Mouse (Mus musculus) neural tube, embryonic 13.5 days (tissue): ENCODE measurements around the gene Mrpl51. TPM values are rescaled to one million over a fixed set of nuclear protein-coding genes. Genes with fewer than 3 reads are reported as not detected.

Experiments
- ATAC-seq: fragments of 200-750 bp; cut with Nextera tagmentation; 2 replicates; pipeline ENCODE4 v1.8.0; 2017; ENCODE audit warnings: low read depth, mild to moderate bottlenecking, moderate TSS enrichment, moderate library complexity
- H3K27ac ChIP-seq: fragments of 300-500 bp; sonication (generic); replicated peaks from 2 replicates; pipeline ENCODE4 v1.5.1; 2015; ENCODE audit warnings: moderate library complexity, mild to moderate bottlenecking, inconsistent platforms
- H3K27me3 ChIP-seq: fragments of 300-500 bp; sonication (generic); 2 replicates; pipeline ENCODE4 v1.6.1; 2015; ENCODE audit warnings: mild to moderate bottlenecking, inconsistent platforms
- H3K36me3 ChIP-seq: fragments of 300-500 bp; sonication (generic); 2 replicates; pipeline ENCODE4 v1.6.1; 2015; ENCODE audit warnings: mild to moderate bottlenecking, inconsistent platforms
- H3K4me1 ChIP-seq: fragments of 300-500 bp; sonication (generic); replicated peaks from 2 replicates; pipeline ENCODE4 v1.6.1; 2015; ENCODE audit warnings: inconsistent platforms
- H3K4me2 ChIP-seq: fragments of 300-500 bp; sonication (generic); 2 replicates; pipeline ENCODE4 v1.6.1; 2015; ENCODE audit warnings: inconsistent platforms, mild to moderate bottlenecking, moderate library complexity
- H3K4me3 ChIP-seq: fragments of 300-500 bp; sonication (generic); 2 replicates; pipeline ENCODE4 v1.5.1; 2015; ENCODE audit warnings: mild to moderate bottlenecking, inconsistent platforms
- H3K9ac ChIP-seq: fragments of 300-500 bp; sonication (generic); 2 replicates; pipeline ENCODE4 v1.6.1; 2015; ENCODE audit warnings: moderate library complexity, mild to moderate bottlenecking, inconsistent platforms
- H3K9me3 ChIP-seq: fragments of 300-500 bp; sonication (generic); 2 replicates; pipeline ENCODE4 v1.6.1; 2016; ENCODE audit warnings: inconsistent platforms
- WGBS: fragments of 180-500 bp; shearing (Covaris S2); methylation state at CpG from one replicate; pipeline ENCODE4 v1.1.7; 2015; 5-methylcytosine and 5-hydroxymethylcytosine counted together
- polyA plus RNA-seq: library from polyadenylated mRNA; unstranded; fragments of >200 nt; fragmentation: Nextera tagmentation; extraction: Ambion mirVana; gene quantifications from 2 replicates; pipeline ENCODE4 v1.2.1, GENCODE M21; 2015

Mrpl51 gene
- polyA plus RNA-seq, result 143 and 158 TPM in 2 replicates

- Histone ChIP-seq H3K4me1 (peaks cover 29% of the 10 kb centered on the region), H3K4me3 (peak within 1 kb of the TSS; percentile 74), H3K27ac (peak within 1 kb of the TSS; percentile 100), H3K9ac (peak within 1 kb of the TSS; percentile 84), H3K9me3 (no peaks in the 10 kb centered on the region), H3K36me3 (peaks cover 56% of the 10 kb centered on the region), H3K27me3 (no peaks in the 10 kb centered on the region), H3K4me2 (peak within 1 kb of the TSS; percentile 95)
- WGBS, result 1% methylated on average over 54 of the region's 54 CpGs
- ATAC-seq, result peak; percentile 98
These were observed at the start of gene Mrpl51, which contains the start of gene Ncapd2 for GRCm38 (mm10) chr6:125191332-125192015. Gene Mrpl51, plus strand, starts transcription at chr6:125191801. Gene Ncapd2, minus strand, starts transcription at chr6:125191701.

- Histone ChIP-seq H3K27ac (no peak overlapping the region), H3K36me3 (peaks cover 67% of the 10 kb centered on the region), H3K9ac (no peak overlapping the region), H3K27me3 (no peaks in the 10 kb centered on the region), H3K9me3 (no peaks in the 10 kb centered on the region), H3K4me3 (no peak overlapping the region), H3K4me1 (peaks cover 27% of the 10 kb centered on the region), H3K4me2 (no peak overlapping the region)
- ATAC-seq, result no peak
- 94% methylated on average over 8 of the region's 8 CpGs for WGBS
These were observed 49.2 kb upstream of the Mrpl51 start for GRCm38 (mm10) chr6:125142436-125142835.

GRCm38 (mm10) chr6:125143128-125143527 is 48.5 kb upstream of the Mrpl51 start:
- no peak overlapping the region for H3K4me2 ChIP-seq
- no peak overlapping the region for H3K9ac ChIP-seq
- peaks cover 60% of the 10 kb centered on the region for H3K36me3 ChIP-seq
- WGBS, result 84% methylated on average over 3 of the region's 3 CpGs
- H3K9me3 ChIP-seq, result no peaks in the 10 kb centered on the region
- peaks cover 34% of the 10 kb centered on the region for H3K4me1 ChIP-seq
- no peak overlapping the region for H3K27ac ChIP-seq
- H3K27me3 ChIP-seq, result no peaks in the 10 kb centered on the region
- ATAC-seq, result no peak
- H3K4me3 ChIP-seq, result no peak overlapping the region

DNA sequence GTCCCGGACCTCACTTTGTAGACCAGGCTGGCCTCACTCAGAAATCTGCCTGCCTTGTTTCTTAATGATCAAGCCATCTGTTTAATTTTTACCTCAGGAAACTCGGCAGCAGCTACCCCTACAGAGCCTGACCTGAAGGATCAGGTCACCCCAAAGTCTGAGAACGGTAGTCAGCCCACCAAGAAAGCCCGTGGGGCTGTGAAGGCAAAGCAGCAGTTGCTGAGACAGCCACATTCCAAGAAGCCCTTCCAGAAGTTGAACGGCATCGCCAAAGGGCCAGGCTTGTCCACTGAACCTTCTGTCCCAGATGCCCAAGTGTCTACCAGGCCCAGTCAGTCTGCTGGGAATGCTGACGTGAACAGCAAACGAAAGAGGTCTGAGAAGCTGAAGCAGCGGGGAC is 47.7 kb upstream of the Mrpl51 start:
- H3K4me1 ChIP-seq, result peaks cover 42% of the 10 kb centered on the region
- H3K9me3 ChIP-seq, result no peaks in the 10 kb centered on the region
- peaks cover 52% of the 10 kb centered on the region for H3K36me3 ChIP-seq
- H3K4me3 ChIP-seq, result no peak overlapping the region
- no peak overlapping the region for H3K4me2 ChIP-seq
- no peak for ATAC-seq
- H3K27ac ChIP-seq, result 0 out of 2 replicates have a peak overlapping the region, but pooled peaks have one; percentile 94
- no peak overlapping the region for H3K9ac ChIP-seq
- WGBS, result 85% methylated on average over 9 of the region's 9 CpGs
- no peaks in the 10 kb centered on the region for H3K27me3 ChIP-seq

- peak within 1 kb of the TSS; percentile 94 for H3K27ac ChIP-seq
- WGBS, result under 1% methylated on average over 16 of the region's 16 CpGs
- H3K36me3 ChIP-seq, result peaks cover 47% of the 10 kb centered on the region
- H3K4me2 ChIP-seq, result peak within 1 kb of the TSS; percentile 91
- peaks cover 51% of the 10 kb centered on the region for H3K4me1 ChIP-seq
- no peaks in the 10 kb centered on the region for H3K27me3 ChIP-seq
- peak; percentile 95 for ATAC-seq
- H3K9me3 ChIP-seq, result no peaks in the 10 kb centered on the region
- peak within 1 kb of the TSS; percentile 83 for H3K4me3 ChIP-seq
- H3K9ac ChIP-seq, result peak within 1 kb of the TSS; percentile 93
These were observed 46.6 kb upstream of the Mrpl51 start, which contains the start of gene Iffo1 for GRCm38 (mm10) chr6:125145001-125145400. Gene Iffo1, plus strand, starts transcription at chr6:125145241.

- no peaks in the 10 kb centered on the region for H3K9me3 ChIP-seq
- WGBS, result 0% methylated on average over 35 of the region's 35 CpGs
These were observed 46.1 kb upstream of the Mrpl51 start for GRCm38 (mm10) chr6:125145479-125145951.

DNA sequence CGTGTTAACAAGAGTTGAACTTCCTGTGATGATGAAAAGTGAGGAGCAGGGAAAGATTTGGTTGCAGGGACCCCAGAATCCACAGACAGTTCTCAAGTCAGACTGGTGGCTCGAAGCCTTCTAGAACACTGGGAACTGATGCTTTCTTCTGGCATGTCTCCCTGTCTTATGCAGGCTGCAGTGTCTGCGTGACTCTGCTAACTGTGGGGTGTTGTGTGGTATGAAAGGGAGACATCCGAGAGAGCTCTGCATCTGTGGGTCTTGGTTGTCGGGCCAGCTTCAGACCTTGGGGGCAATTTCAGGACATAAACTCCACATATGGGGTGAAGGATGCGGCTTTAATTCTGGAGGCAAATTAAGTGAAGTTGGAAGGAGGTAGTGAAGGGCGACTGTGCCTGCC is 45.5 kb upstream of the Mrpl51 start:
- peaks cover 39% of the 10 kb centered on the region for H3K36me3 ChIP-seq
- peak overlapping the region; percentile 91 for H3K4me2 ChIP-seq
- H3K27ac ChIP-seq, result peak overlapping the region; percentile 94
- no peak for ATAC-seq
- peak overlapping the region; percentile 83 for H3K4me3 ChIP-seq
- no peaks in the 10 kb centered on the region for H3K9me3 ChIP-seq
- WGBS, result 51% methylated on average over 7 of the region's 7 CpGs
- peaks cover 51% of the 10 kb centered on the region for H3K4me1 ChIP-seq
- peak overlapping the region; percentile 93 for H3K9ac ChIP-seq
- no peaks in the 10 kb centered on the region for H3K27me3 ChIP-seq

More at GRCm38 (mm10) chr6:125145479-125145951, 46.1 kb upstream of the Mrpl51 start:
- Histone ChIP-seq H3K27ac (peak overlapping the region; percentile 94), H3K9ac (peak overlapping the region; percentile 93), H3K27me3 (no peaks in the 10 kb centered on the region), H3K4me3 (peak overlapping the region; percentile 83), H3K36me3 (peaks cover 42% of the 10 kb centered on the region), H3K4me1 (peaks cover 51% of the 10 kb centered on the region), H3K4me2 (peak overlapping the region; percentile 91)
- peak; percentile 69 for ATAC-seq

- H3K27ac ChIP-seq, result peak overlapping the region; percentile 61
- peak overlapping the region; percentile 83 for H3K4me3 ChIP-seq
- H3K4me2 ChIP-seq, result peak overlapping the region; percentile 91
- no peak for ATAC-seq
- H3K9me3 ChIP-seq, result no peaks in the 10 kb centered on the region
- peak overlapping the region; percentile 93 for H3K9ac ChIP-seq
- peaks cover 51% of the 10 kb centered on the region for H3K4me1 ChIP-seq
- peaks cover 39% of the 10 kb centered on the region for H3K36me3 ChIP-seq
- 80% methylated on average over 4 of the region's 4 CpGs for WGBS
- no peaks in the 10 kb centered on the region for H3K27me3 ChIP-seq
These were observed 44.8 kb upstream of the Mrpl51 start for GRCm38 (mm10) chr6:125146797-125147196.

DNA sequence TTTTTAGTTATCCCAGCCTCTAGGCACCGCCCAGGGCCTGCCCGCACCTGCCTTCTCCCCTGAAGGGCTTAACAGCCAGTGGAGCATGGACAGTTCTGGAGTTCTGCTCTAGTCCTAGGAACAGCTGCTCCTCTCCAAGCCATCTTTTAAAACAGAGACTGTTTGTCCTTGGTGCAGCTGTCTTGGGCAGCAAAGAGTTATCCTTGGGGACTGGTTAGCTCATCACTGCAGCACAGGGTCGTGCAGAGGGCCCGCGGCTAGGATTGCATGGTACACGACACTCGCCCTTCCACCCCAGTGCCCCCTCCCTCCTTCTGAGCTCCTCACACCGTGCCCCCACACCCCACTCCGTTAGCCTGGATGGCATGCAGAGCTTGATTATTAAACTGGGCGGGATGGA is 44.3 kb upstream of the Mrpl51 start:
- Histone ChIP-seq H3K36me3 (peaks cover 39% of the 10 kb centered on the region), H3K27me3 (no peaks in the 10 kb centered on the region), H3K9me3 (no peaks in the 10 kb centered on the region), H3K27ac (peak overlapping the region; percentile 61), H3K4me1 (peaks cover 51% of the 10 kb centered on the region), H3K4me3 (peak overlapping the region; percentile 83), H3K4me2 (peak overlapping the region; percentile 91), H3K9ac (peak overlapping the region; percentile 93)
- WGBS, result 40% methylated on average over 10 of the region's 10 CpGs
- no peak for ATAC-seq

DNA sequence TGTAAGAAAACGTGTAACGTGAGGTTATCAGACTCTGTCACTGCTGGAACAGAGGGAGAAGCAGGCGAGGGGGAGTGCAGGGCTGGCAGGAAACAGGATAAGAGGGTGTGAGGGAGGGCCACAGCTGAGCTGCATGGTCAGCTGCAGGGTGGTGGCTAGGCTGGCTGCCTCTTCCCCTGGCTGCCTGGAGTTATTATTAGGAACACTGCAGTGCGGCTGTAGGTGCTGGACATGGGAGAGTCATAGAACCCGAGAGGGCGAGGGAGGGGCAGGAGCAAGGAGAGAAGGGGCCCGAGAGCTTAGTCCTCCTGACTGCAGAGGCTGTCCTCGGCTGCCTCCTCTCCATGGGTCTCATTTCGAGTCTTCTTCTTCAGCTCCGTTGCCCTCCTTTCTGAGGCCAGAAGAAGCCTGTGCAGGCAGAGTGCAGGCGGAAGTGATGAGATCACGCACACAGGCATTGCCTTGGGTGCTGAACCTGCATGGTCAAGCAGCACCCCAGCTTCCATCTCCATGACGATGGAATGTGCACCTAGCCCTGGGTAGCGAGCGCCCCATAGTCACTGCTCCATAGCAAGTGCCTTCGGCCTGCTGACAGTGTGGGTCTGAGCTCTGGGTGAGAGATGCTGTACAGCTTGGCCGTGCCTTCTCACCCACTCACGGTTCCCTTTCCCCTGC is 43.2 kb upstream of the Mrpl51 start:
- Histone ChIP-seq H3K4me2 (peak overlapping the region; percentile 91), H3K36me3 (peaks cover 41% of the 10 kb centered on the region), H3K27ac (peak overlapping the region; percentile 61), H3K4me3 (peak overlapping the region; percentile 83; the same call in 1 of the 2 replicates), H3K4me1 (peaks cover 51% of the 10 kb centered on the region), H3K9ac (peak overlapping the region; percentile 93), H3K9me3 (no peaks in the 10 kb centered on the region), H3K27me3 (no peaks in the 10 kb centered on the region)
- 67% methylated on average over 18 of the region's 18 CpGs for WGBS
- no peak for ATAC-seq

- Histone ChIP-seq H3K9ac (peak overlapping the region; percentile 93), H3K27ac (peak overlapping the region; percentile 61), H3K4me3 (no peak overlapping the region), H3K27me3 (no peaks in the 10 kb centered on the region), H3K9me3 (no peaks in the 10 kb centered on the region), H3K4me2 (peak overlapping the region; percentile 91), H3K36me3 (peaks cover 42% of the 10 kb centered on the region), H3K4me1 (peaks cover 51% of the 10 kb centered on the region)
- ATAC-seq, result no peak
- 74% methylated on average over 16 of the region's 16 CpGs for WGBS
These were observed 42.6 kb upstream of the Mrpl51 start for GRCm38 (mm10) chr6:125148926-125149568.

- ATAC-seq, result no peak
- Histone ChIP-seq H3K27me3 (no peaks in the 10 kb centered on the region), H3K27ac (peak overlapping the region; percentile 61; the same call in 1 of the 2 replicates), H3K4me1 (peaks cover 46% of the 10 kb centered on the region), H3K4me3 (no peak overlapping the region), H3K36me3 (peaks cover 40% of the 10 kb centered on the region), H3K9ac (peak overlapping the region; percentile 93; the same call in 1 of the 2 replicates), H3K4me2 (no peak overlapping the region), H3K9me3 (no peaks in the 10 kb centered on the region)
- 73% methylated on average over 7 of the region's 7 CpGs for WGBS
These were observed 42.0 kb upstream of the Mrpl51 start for GRCm38 (mm10) chr6:125149569-125149950.
